Mouse (Mus musculus) thymus, adult 2 months (tissue): ENCODE data around the gene Lclat1.

Experiments
- CTCF ChIP-seq: fragments of 200-500 bp; IDR thresholded peaks from 2 replicates; pipeline ENCODE4 v1.5.1; 2012; ENCODE audit warnings: mild to moderate bottlenecking, control low read depth, low read length, moderate library complexity, borderline replicate concordance; ENCODE audit not compliant: control insufficient read depth, poor library complexity, insufficient read depth; ENCODE audit errors: extremely low read depth
- POLR2A ChIP-seq: fragments of 200-500 bp; IDR thresholded peaks from 2 replicates; pipeline ENCODE4 v1.6.1; 2012; ENCODE audit warnings: mild to moderate bottlenecking, low read length, control low read depth, moderate library complexity; ENCODE audit not compliant: control insufficient read depth, poor library complexity, insufficient read depth; ENCODE audit errors: extremely low read depth

DNA sequence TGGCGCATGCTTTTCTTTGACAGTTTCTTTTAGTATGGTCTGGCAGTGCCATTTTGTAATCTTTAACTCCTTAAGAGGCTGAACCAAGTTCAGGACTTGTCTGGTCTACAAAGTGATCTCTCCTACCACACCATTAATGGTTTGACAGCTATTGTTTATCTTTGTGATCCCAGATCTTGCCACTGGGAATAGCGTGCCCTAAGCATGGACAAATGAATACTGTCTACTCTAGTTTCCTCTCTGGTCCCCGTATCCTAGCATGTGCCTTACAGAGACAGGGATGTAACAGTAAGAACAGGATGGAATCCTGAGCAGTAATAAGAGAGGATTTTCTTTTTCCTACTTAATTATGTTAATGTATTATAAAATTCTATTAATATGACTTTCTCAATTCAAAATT, 105.0 kb downstream of the Lclat1 start:
- no peak for TF ChIP-seq CTCF
- TF ChIP-seq POLR2A = no peak
